Mouse (Mus musculus): ENCODE measurements at regions not wholly inside any gene's neighbourhood (a gene's known extent, or its start where the extent isn't known, plus 50 kb on each side); places are given as distances from the start of the nearest gene placed in this dataset.

- Histone ChIP-seq H3K27me3 (no peaks in the 10 kb centered on the region), H3K9ac (no peak overlapping the region), H3K36me3 (no peaks in the 10 kb centered on the region), H3K4me2 (no peak overlapping the region), H3K4me1 (no peaks in the 10 kb centered on the region), H3K9me3 (no peaks in the 10 kb centered on the region), H3K27ac (no peak overlapping the region), H3K4me3 (no peak overlapping the region)
- ATAC-seq (ENCODE audit: insufficient number of reproducible peaks, low FRiP score, low TSS enrichment, low read depth), result no peak
- 88% methylated on average over 6 of the region's 6 CpGs for WGBS
These were observed 57.7 kb upstream of the Ube2e1 start for GRCm38 (mm10) chr14:18389390-18389789.

GRCm38 (mm10) chr14:18385953-18386668 lies 54.5 kb upstream of the Ube2e1 start:
- Histone ChIP-seq H3K9ac (no peak overlapping the region), H3K4me1 (no peaks in the 10 kb centered on the region), H3K9me3 (no peaks in the 10 kb centered on the region), H3K4me2 (no peak overlapping the region), H3K4me3 (no peak overlapping the region), H3K27me3 (no peaks in the 10 kb centered on the region), H3K36me3 (no peaks in the 10 kb centered on the region), H3K27ac (no peak overlapping the region)
- ATAC-seq (ENCODE audit: insufficient number of reproducible peaks, low FRiP score, low TSS enrichment, low read depth), result no peak
- WGBS, result 48% methylated on average over 6 of the region's 6 CpGs

All from limb, embryonic 15.5 days (tissue).